Mouse (Mus musculus) adrenal gland, adult (tissue): ENCODE data around the gene Srgap2.

Source experiments
- DNase-seq, 2 experiments: peaks; one replicate each; pipeline ENCODE4 v3.0.0; 2022 to 2023; ENCODE audit warnings: low spot score in 1 of 2; ENCODE audit not compliant: inconsistent age in 2 of 2

Srgap2 gene

DNA sequence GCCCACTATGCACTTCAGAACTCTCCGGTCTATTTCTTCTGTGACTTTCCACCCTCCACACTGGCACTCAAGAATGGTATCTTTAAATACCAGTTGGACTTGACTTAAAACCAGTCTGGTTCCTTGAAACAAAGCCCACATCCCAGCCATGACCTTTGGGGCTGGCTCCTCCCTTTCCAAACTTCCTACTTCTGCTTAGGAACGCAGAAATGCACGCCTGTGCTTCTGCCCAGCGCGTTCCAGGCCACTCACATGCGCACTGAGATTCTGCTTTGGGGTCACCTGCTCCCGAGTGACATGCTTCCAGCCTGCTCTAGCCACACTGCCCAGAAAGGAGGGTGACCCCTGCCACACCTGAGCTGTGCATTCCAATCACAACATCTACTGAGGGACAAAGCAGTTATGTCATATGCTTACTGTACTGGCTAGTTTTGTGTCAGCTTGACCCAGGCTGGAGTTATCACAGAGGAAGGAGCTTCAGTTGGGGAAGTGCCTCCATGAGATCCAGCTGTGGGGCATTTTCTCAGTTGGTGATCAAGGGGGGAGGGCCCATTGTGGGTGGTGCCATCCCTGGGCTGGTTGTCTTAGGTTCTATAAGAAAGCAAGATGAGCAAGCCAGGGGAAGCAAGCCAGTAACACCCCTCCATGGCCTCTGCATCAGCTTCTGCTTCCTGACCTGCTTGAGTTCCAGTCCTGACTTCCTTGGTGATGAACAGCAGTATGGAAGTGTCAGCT is 274.5 kb downstream of the Srgap2 start:
- DNase-seq: peak in 1 of 2 experiments; percentile 76

DNA sequence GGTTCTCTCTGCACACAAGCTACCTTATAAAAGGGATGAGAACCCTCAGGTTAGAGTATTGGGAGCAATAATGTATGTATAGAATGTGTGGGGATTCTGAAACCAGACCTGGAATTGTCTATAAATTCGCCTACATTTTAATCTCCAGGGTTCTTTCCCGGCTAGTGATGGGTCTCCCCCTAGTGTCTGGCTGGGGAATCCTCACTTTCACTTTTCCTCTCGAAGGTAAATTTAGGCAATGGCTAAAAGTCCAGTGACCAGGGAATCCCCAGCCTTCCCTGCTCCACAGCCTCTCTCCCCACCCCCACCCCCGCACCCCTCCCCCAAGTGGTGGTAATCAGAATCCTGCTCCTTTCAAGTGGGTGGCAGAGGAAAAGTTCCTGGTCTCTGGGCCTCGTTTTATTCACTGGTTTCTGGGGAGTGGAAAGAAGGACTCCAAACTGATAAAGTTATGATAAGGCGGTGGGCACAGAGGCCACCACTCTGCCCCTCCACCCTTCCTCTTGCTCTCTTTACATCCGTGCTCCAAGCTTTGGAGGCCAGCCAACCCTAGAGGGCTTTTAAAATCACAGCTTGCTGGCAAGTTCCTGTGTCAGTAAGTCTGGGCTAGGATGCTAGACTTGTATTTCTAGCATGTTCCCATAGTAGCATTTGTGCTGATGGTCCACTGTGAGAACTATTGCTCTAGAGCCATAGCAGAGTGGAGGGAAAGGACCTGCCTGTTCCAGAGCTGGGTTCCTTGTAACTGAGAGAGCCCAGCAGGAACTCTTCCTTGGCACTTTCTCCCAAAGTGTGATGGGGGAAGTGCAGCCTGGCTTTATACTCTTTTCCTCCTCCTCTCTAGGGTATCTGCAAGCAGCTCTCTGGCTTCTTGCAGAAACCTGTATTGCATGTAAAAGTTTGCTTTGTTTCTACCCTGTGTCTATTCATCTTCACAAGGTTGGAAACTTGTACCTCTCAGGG is 280.4 kb downstream of the Srgap2 start:
- DNase-seq: peak; percentile 68 to 88

GRCm38 (mm10) chr1:131245926-131246325 is 281.2 kb downstream of the Srgap2 start:
- DNase-seq: peak; percentile 76 to 89

DNA sequence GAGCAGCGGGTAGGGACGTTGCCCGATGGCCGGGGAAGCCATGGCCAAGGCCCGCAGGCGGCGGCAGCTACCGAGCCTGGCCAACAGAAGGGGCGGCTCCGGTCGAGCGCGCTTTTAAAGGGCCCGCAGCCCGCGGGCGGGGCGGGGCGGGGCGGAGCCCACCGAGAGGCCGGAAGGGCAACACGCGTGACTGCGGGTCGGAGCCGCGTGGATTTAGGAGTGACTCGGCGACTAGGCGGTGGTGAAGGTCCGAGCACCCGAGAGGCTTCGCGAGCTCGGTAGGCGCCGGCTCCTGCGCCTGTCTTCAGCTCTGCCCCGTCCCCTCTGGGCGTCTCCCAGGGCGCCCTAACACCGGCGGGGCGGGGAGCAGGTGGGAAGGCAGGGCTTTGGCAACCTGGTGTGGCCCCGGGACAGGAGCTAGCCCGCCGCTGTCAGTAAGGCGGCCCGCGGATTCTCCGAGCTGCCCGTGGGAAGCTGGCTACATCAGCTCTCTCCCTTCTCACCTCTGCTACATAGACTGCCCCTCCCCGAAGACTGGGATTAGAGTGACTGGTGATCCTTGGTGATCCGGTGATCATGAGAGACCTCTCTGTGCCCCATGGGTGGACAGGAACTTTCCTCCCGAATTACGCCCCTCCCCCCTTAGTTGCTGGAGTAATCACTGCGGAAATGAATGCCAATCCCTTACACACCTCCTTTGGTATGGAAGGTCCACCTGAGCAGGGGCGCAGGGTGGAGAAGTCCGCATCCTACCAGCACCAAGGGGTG is 281.9 kb downstream of the Srgap2 start, which contains the start of gene Rassf5:
TSS of gene Rassf5 (minus strand) at position 170 of the 768 bp plus-strand sequence.
- peak; percentile 91 to 97 for DNase-seq

- peak; percentile 62 to 83 for DNase-seq
These were observed 282.5 kb downstream of the Srgap2 start for GRCm38 (mm10) chr1:131244536-131245088.

GRCm38 (mm10) chr1:131242956-131243355 is 284.2 kb downstream of the Srgap2 start:
- no peak for DNase-seq

DNA sequence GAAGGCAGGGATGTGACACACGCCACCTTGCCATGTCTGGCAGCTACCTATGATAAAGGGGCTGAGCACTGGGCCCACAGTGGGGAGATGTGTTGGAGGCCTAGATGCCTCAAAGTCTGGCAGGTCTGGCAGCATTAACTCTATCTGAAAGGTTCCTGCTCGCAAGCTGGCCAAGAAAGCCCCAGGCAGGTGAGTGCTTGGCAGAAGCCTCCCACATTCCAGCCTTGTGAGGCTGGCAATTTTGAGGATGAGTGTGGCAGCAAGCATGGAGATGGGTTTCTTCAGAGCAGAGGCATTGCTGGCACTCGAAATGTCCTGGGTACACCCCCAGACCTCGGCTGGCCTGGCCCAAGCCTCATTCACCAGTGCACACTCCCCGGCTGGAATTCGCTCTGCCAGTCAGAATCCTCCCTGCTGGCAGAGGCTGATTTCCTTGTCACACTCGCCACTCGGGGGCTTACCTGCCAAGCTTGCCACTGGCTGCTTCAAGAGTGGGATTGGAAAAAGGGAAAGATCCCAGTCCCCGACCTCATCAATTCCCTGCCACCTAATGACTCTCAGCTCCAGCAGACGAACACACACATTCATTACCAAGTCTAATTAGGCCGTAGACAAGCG is 287.5 kb downstream of the Srgap2 start:
- DNase-seq: no peak

- DNase-seq: peak; percentile 87 to 93
These were observed 288.2 kb downstream of the Srgap2 start for GRCm38 (mm10) chr1:131238931-131239381.

DNA sequence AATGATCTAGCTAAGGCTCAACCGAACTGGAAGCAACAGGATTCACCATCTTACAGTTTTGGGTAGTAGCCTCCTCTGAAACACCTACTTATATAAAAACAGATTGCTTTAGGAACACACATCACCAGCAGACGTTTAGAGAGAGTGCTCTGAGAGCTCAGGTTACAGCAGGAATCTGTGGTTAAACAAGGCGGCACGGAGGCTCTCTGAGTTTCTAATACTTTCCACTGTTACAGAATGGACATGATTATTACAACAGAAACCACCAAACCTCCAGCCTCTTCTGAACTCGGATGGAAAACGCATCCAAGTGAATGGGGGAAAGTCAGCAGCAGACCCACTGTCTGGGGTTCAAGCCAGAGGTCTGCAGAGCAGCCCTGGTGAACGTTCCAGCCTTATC is 291.1 kb downstream of the Srgap2 start:
- DNase-seq: no peak
